Mouse (Mus musculus) ES-Bruce4 (cell line): ENCODE measurements around the gene Scgb1c1.
A peak's percentile ranks its signal among the peaks of the same experiment; 100 is the strongest.

Experiments used
- CTCF ChIP-seq: IDR thresholded peaks from one replicate; pipeline ENCODE4 v1.8.1; 2011; ENCODE audit warnings: low read depth, low read length
- EP300 ChIP-seq: IDR thresholded peaks from 2 replicates; pipeline ENCODE4 v1.6.1; 2011; ENCODE audit warnings: low read depth, low read length; ENCODE audit not compliant: insufficient read depth
- POLR2A ChIP-seq: IDR thresholded peaks from one replicate; pipeline ENCODE4 v1.8.1; 2011; ENCODE audit warnings: low read length; ENCODE audit not compliant: insufficient read depth

GRCm38 (mm10) chr7:140845683-140846082 lies 336 bp downstream of the Scgb1c1 start:
- TF ChIP-seq CTCF, result peak; percentile 59
- TF ChIP-seq POLR2A, result no peak
- TF ChIP-seq EP300, result 0 out of 2 replicates have a peak, but pooled peaks have one; percentile 2
